8 mouse cellular contexts compared by ENCODE assay signal in genomic region chr5:135713441-135714218, GRCm38 (mm10). TPM values are rescaled to one million over a fixed set of nuclear protein-coding genes. Genes with fewer than 3 reads are reported as not detected.
A peak's percentile ranks its signal among the peaks of the same experiment; 100 is the strongest.
DNase-seq lines count a peak whose midpoint lies in the region; ATAC-seq and TF ChIP-seq lines count a peak whose summit lies in the region.

No protein-coding gene starts in this region.

- H3K27me3 ChIP-seq in midbrain, postnatal 0 days (ENCODE audit: insufficient read depth, low read length): no peaks in the 10 kb centered on the region
- no peaks in the 10 kb centered on the region for H3K27me3 ChIP-seq in midbrain, embryonic 16.5 days (ENCODE audit: control insufficient read depth, insufficient read depth, low read depth, low read length)
- H3K27me3 ChIP-seq in heart, adult 2 months (ENCODE audit: control insufficient read depth, insufficient read depth, low read length): no peaks in the 10 kb centered on the region
- no peaks in the 10 kb centered on the region for H3K27me3 ChIP-seq in intestine, embryonic 16.5 days (replicated peaks; ENCODE audit: control insufficient read depth, insufficient read depth, low read length)

- no peaks in the 10 kb centered on the region for H3K79me2 ChIP-seq in heart, adult 2 months (replicated peaks; ENCODE audit: control insufficient read depth, insufficient read depth, low read length)

- peaks cover 4% of the 10 kb centered on the region; the same call in 1 of the 2 replicates for H3K4me1 ChIP-seq in midbrain, postnatal 0 days (ENCODE audit: insufficient read depth, low read length)
- H3K4me1 ChIP-seq in midbrain, embryonic 16.5 days (ENCODE audit: control insufficient read depth, insufficient read depth, low read length): no peaks in the 10 kb centered on the region
- peaks cover 11% of the 10 kb centered on the region for H3K4me1 ChIP-seq in heart, adult 2 months (ENCODE audit: control insufficient read depth, insufficient read depth, low read length)
- peaks cover 8% of the 10 kb centered on the region; the same call in 1 of the 2 replicates for H3K4me1 ChIP-seq in intestine, embryonic 16.5 days (ENCODE audit: control insufficient read depth, insufficient read depth, low read length)

- 79% methylated on average over 16 of the region's 16 CpGs for WGBS in midbrain, postnatal 0 days
- WGBS in midbrain, embryonic 16.5 days: 78% methylated on average over 16 of the region's 16 CpGs
- whole genome bisulfite sequencing in heart, adult 2 months: 45% methylated on average over 16 of the region's 16 CpGs
- 65% methylated on average over 16 of the region's 16 CpGs for WGBS in intestine, embryonic 16.5 days

- 0 out of 2 replicates have a peak overlapping the region, but pooled peaks have one; percentile 4 for H3K4me2 ChIP-seq in midbrain, postnatal 0 days (ENCODE audit: low read depth, low read length, poor library complexity, severe bottlenecking)
- no peak overlapping the region for H3K4me2 ChIP-seq in midbrain, embryonic 16.5 days (ENCODE audit: low read length)
- no peak overlapping the region for H3K4me2 ChIP-seq in intestine, embryonic 16.5 days (ENCODE audit: low read depth, low read length)

- TF ChIP-seq POLR2A in heart, adult 2 months (IDR thresholded peaks at IDR 0.05; ENCODE audit: insufficient read depth, low read depth, low read length): no peak

- no peak for TF ChIP-seq CTCF in midbrain, postnatal 0 days (IDR thresholded peaks at IDR 0.05)
- TF ChIP-seq CTCF in heart, adult 2 months (IDR thresholded peaks at IDR 0.05): no peak

- intact Hi-C loops in heart, adult 2 months (cut with DNase I): no loop called here

- H3K9ac ChIP-seq in midbrain, postnatal 0 days (replicated peaks; ENCODE audit: low read length, poor library complexity, severe bottlenecking): no peak overlapping the region
- no peak overlapping the region for H3K9ac ChIP-seq in midbrain, embryonic 16.5 days (ENCODE audit: low read depth, low read length)
- no peak overlapping the region for H3K9ac ChIP-seq in heart, adult 2 months (ENCODE audit: low read depth, low read length)
- H3K9ac ChIP-seq in intestine, embryonic 16.5 days (ENCODE audit: low read depth, low read length): no peak overlapping the region

- H3K9me3 ChIP-seq in midbrain, postnatal 0 days (ENCODE audit: low read length): no peaks in the 10 kb centered on the region
- no peaks in the 10 kb centered on the region for H3K9me3 ChIP-seq in midbrain, embryonic 16.5 days (replicated peaks; ENCODE audit: control insufficient read depth, low read length, poor library complexity, severe bottlenecking)
- H3K9me3 ChIP-seq in intestine, embryonic 16.5 days (ENCODE audit: control insufficient read depth, low read length): no peaks in the 10 kb centered on the region

- TF ChIP-seq EP300 in heart, adult 2 months (IDR thresholded peaks at IDR 0.05; ENCODE audit: insufficient read depth, low read depth, low read length): peak; percentile 91

- ATAC-seq in midbrain, postnatal 0 days (ENCODE audit: low FRiP score): no peak
- ATAC-seq in midbrain, embryonic 16.5 days: no peak
- peak; percentile 73 for ATAC-seq in intestine, embryonic 16.5 days

- H3K27ac ChIP-seq in midbrain, postnatal 0 days (ENCODE audit: low read depth, low read length): peak overlapping the region; percentile 18; the same call in 1 of the 2 replicates
- no peak overlapping the region for H3K27ac ChIP-seq in midbrain, embryonic 16.5 days (ENCODE audit: low read length)
- peak overlapping the region; percentile 57 for H3K27ac ChIP-seq in heart, adult 2 months
- no peak overlapping the region for H3K27ac ChIP-seq in intestine, embryonic 16.5 days (ENCODE audit: low read length)

- DNase-seq in midbrain, postnatal 0 days (ENCODE audit: low spot score): peak; percentile 50
- peak; percentile 85 for DNase-seq in c-Kit-positive CD71-positive TER-119-negative erythroid progenitor cells, embryonic 14.5 days (ENCODE audit: low read depth)
- DNase-seq in heart, adult 2 months: peak; percentile 76 to 84
- peak; percentile 73 for DNase-seq in liver
- DNase-seq in naive thymus-derived CD4-positive, alpha-beta T cell, adult 2 months (ENCODE audit: low read depth): peak; percentile 51
- peak; percentile 71 for DNase-seq in thymus, postnatal 4 days

- H3K36me3 ChIP-seq in midbrain, postnatal 0 days (ENCODE audit: insufficient read depth, low read length): peaks cover 19% of the 10 kb centered on the region
- H3K36me3 ChIP-seq in midbrain, embryonic 16.5 days (ENCODE audit: control insufficient read depth, insufficient read depth, low read length): peaks cover 7% of the 10 kb centered on the region
- no peaks in the 10 kb centered on the region for H3K36me3 ChIP-seq in heart, adult 2 months (ENCODE audit: control insufficient read depth, insufficient read depth, low read length)
- peaks cover 6% of the 10 kb centered on the region; the same call in 1 of the 2 replicates for H3K36me3 ChIP-seq in intestine, embryonic 16.5 days (ENCODE audit: control insufficient read depth, insufficient read depth, low read length)

- no peak overlapping the region for H3K4me3 ChIP-seq in midbrain, postnatal 0 days (ENCODE audit: low read depth, low read length)
- no peak overlapping the region for H3K4me3 ChIP-seq in midbrain, embryonic 16.5 days (ENCODE audit: low read depth, low read length)
- no peak overlapping the region for H3K4me3 ChIP-seq in heart, adult 2 months
- no peak overlapping the region for H3K4me3 ChIP-seq in intestine, embryonic 16.5 days (ENCODE audit: low read length)

RNA-seq across cellular contexts. Expression of gene Tmem120a, which starts 30.6 kb away (rescaled TPM):
- total RNA-seq in midbrain, postnatal 0 days (2014; rRNA removed): 44.9 and 67.3 TPM in 2 replicates
- 99.2 and 100 TPM in 2 replicates for polyA plus RNA-seq in midbrain, postnatal 0 days (2015; fragmentation: Nextera tagmentation; extraction: Ambion mirVana)
- polyA plus RNA-seq in midbrain, embryonic 16.5 days (2015; fragmentation: Nextera tagmentation; extraction: Ambion mirVana): 87.2 and 87.8 TPM in 2 replicates
- 10 to 100 TPM; 13.6 to 19.3 TPM for total RNA-seq in heart, adult 2 months (2021)
- 18.5 and 27.3 TPM in 2 replicates for polyA plus RNA-seq in heart, adult 2 months (2012; rRNA removed)
- 65.1 and 65.8 TPM in 2 replicates for polyA plus RNA-seq in intestine, embryonic 16.5 days (2015; fragmentation: Nextera tagmentation; extraction: Ambion mirVana)

RNA-seq across cellular contexts. Expression of gene Por, which starts 43.8 kb away (rescaled TPM):
- total RNA-seq in midbrain, postnatal 0 days (2014; rRNA removed): 75.2 and 85.5 TPM in 2 replicates
- polyA plus RNA-seq in midbrain, postnatal 0 days (2015; fragmentation: Nextera tagmentation; extraction: Ambion mirVana): 94.1 and 96.5 TPM in 2 replicates
- 123 and 127 TPM in 2 replicates for polyA plus RNA-seq in midbrain, embryonic 16.5 days (2015; fragmentation: Nextera tagmentation; extraction: Ambion mirVana)
- total RNA-seq in heart, adult 2 months (2021): 10 to 100 TPM; 63.0 to 77.4 TPM
- 76.7 and 93.6 TPM in 2 replicates for polyA plus RNA-seq in heart, adult 2 months (2012; rRNA removed)
- polyA plus RNA-seq in intestine, embryonic 16.5 days (2015; fragmentation: Nextera tagmentation; extraction: Ambion mirVana): 111 and 116 TPM in 2 replicates

Comparison
In these comparisons a context has a peak if more than half of its experiments do, and no peak if none do; other contexts are left out.
1. H3K27ac ChIP-seq: peak in midbrain, postnatal 0 days (single experiment) and heart, adult 2 months (single experiment); none in midbrain, embryonic 16.5 days (single experiment) and intestine, embryonic 16.5 days (single experiment).
2. Peak in every context shown above with its lines, with median percentiles within 50 percentile points of each other: DNase-seq.